Mouse (Mus musculus): ENCODE measurements at regions not wholly inside any gene's neighbourhood (a gene's known extent, or its start where the extent isn't known, plus 50 kb on each side); places are given as distances from the start of the nearest gene placed in this dataset.
"Not testable (repeated sequence)": the region's sequence is repeated elsewhere in the genome, so short reads cannot be mapped to it uniquely, and the experiment has no call there.

GRCm38 (mm10) chr17:61248411-61248810, 1632.7 kb downstream of the Efna5 start:
- TF ChIP-seq CTCF (IDR thresholded peaks at IDR 0.05; ENCODE audit: borderline replicate concordance, insufficient read depth, low read length) (no peak), POLR2A (IDR thresholded peaks at IDR 0.05; ENCODE audit: low read depth, low read length) (no peak)
- no peak overlapping the region for H3K27ac ChIP-seq (ENCODE audit: insufficient read depth, low read length)
- no peak overlapping the region for H3K4me3 ChIP-seq (ENCODE audit: insufficient read depth, low read length)
- H3K4me1 ChIP-seq (ENCODE audit: control insufficient read depth, insufficient read depth, low read length): no peaks in the 10 kb centered on the region

DNA sequence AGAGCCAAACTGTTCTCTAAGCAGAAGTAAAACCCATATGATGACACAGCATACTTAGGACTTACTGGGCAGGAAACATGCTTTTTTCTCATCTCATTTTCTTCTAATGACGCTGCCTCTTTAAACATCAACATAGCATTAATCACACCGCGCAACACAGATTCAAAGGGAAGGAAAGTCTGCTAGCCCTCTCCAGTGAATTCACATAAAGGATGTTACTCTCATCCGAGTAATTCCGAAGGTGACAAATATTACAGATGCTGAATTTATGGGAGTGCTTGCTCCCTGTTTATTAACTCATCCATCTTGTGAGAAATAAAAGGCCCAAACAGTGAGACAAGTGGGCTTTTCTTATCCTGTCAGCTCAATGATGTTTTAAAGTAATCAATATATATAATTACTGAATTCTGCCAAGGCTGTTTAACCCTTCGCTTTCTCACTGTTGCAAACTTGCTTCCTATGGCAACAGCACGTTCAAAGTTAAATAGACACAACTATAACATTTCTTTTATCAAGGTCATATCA, 1663.9 kb downstream of the Efna5 start:
- Histone ChIP-seq H3K27ac (ENCODE audit: insufficient read depth, low read length) (no peak overlapping the region), H3K4me1 (ENCODE audit: control insufficient read depth, insufficient read depth, low read length) (peaks cover 3% of the 10 kb centered on the region; the same call in 1 of the 2 replicates), H3K4me3 (ENCODE audit: insufficient read depth, low read length) (no peak overlapping the region)
- TF ChIP-seq POLR2A (IDR thresholded peaks at IDR 0.05; ENCODE audit: low read depth, low read length) (no peak), CTCF (IDR thresholded peaks at IDR 0.05; ENCODE audit: borderline replicate concordance, insufficient read depth, low read length) (no peak)

GRCm38 (mm10) chr17:61204316-61204715, 1676.8 kb downstream of the Efna5 start:
- H3K4me1 ChIP-seq (ENCODE audit: control insufficient read depth, insufficient read depth, low read length): no peaks in the 10 kb centered on the region
- peak overlapping the region; percentile 87 for H3K27ac ChIP-seq (ENCODE audit: insufficient read depth, low read length)
- H3K4me3 ChIP-seq (ENCODE audit: insufficient read depth, low read length): no peak overlapping the region
- TF ChIP-seq CTCF (IDR thresholded peaks at IDR 0.05; ENCODE audit: borderline replicate concordance, insufficient read depth, low read length): no peak
- TF ChIP-seq POLR2A (IDR thresholded peaks at IDR 0.05; ENCODE audit: low read depth, low read length): no peak

GRCm38 (mm10) chr17:61187880-61188279, 1693.2 kb downstream of the Efna5 start:
- not testable (repeated sequence) for H3K27ac ChIP-seq (ENCODE audit: insufficient read depth, low read length); H3K4me3 ChIP-seq (ENCODE audit: insufficient read depth, low read length); H3K4me1 ChIP-seq (ENCODE audit: control insufficient read depth, insufficient read depth, low read length)

GRCm38 (mm10) chr17:61176586-61176985, 1704.5 kb downstream of the Efna5 start:
- TF ChIP-seq POLR2A (IDR thresholded peaks at IDR 0.05; ENCODE audit: low read depth, low read length): no peak
- TF ChIP-seq CTCF (IDR thresholded peaks at IDR 0.05; ENCODE audit: borderline replicate concordance, insufficient read depth, low read length): no peak
- no peaks in the 10 kb centered on the region for H3K4me1 ChIP-seq (ENCODE audit: control insufficient read depth, insufficient read depth, low read length)
- H3K4me3 ChIP-seq (ENCODE audit: insufficient read depth, low read length): no peak overlapping the region
- H3K27ac ChIP-seq (ENCODE audit: insufficient read depth, low read length): no peak overlapping the region

GRCm38 (mm10) chr17:61159437-61159836, 1721.7 kb downstream of the Efna5 start:
- TF ChIP-seq POLR2A (IDR thresholded peaks at IDR 0.05; ENCODE audit: low read depth, low read length) (no peak), CTCF (IDR thresholded peaks at IDR 0.05; ENCODE audit: borderline replicate concordance, insufficient read depth, low read length) (no peak)

DNA sequence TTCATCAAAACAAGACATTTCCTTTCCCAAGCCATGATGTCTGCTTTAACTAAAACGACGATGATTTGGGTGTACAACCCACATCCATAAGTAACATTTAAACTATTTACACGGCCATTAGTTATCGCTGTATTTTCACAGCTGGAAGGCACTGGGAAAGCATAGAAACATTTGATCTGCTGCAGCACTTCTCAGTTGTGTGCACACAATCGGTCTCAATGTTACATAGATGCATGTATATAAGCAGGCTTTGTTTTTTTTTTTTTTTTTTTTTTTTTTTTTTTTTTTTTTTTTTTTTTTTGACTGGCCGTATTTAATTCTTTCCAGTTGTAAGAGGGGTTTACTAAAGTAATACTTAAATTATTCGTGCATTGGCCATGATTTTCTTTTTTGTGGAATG, 1744.1 kb downstream of the Efna5 start:
- H3K4me3 ChIP-seq (ENCODE audit: insufficient read depth, low read length): no peak overlapping the region
- H3K4me1 ChIP-seq (ENCODE audit: control insufficient read depth, insufficient read depth, low read length): no peaks in the 10 kb centered on the region; the same call in none of the 2 replicates
- no peak overlapping the region for H3K27ac ChIP-seq (ENCODE audit: insufficient read depth, low read length)
- TF ChIP-seq POLR2A (IDR thresholded peaks at IDR 0.05; ENCODE audit: low read depth, low read length) (no peak), CTCF (IDR thresholded peaks at IDR 0.05; ENCODE audit: borderline replicate concordance, insufficient read depth, low read length) (no peak)

More at GRCm38 (mm10) chr17:61159437-61159836, 1721.7 kb downstream of the Efna5 start:
- no peaks in the 10 kb centered on the region for H3K4me1 ChIP-seq (ENCODE audit: control insufficient read depth, insufficient read depth, low read length)
- H3K27ac ChIP-seq (ENCODE audit: insufficient read depth, low read length): no peak overlapping the region
- no peak overlapping the region for H3K4me3 ChIP-seq (ENCODE audit: insufficient read depth, low read length)

- Histone ChIP-seq H3K4me3 (ENCODE audit: insufficient read depth, low read length) (no peak overlapping the region), H3K4me1 (ENCODE audit: control insufficient read depth, insufficient read depth, low read length) (no peaks in the 10 kb centered on the region), H3K27ac (ENCODE audit: insufficient read depth, low read length) (no peak overlapping the region)
- no peak for TF ChIP-seq CTCF (IDR thresholded peaks at IDR 0.05; ENCODE audit: borderline replicate concordance, insufficient read depth, low read length)
- no peak for TF ChIP-seq POLR2A (IDR thresholded peaks at IDR 0.05; ENCODE audit: low read depth, low read length)
Measured at GRCm38 (mm10) chr17:61127767-61128166, 1753.3 kb downstream of the Efna5 start.

DNA sequence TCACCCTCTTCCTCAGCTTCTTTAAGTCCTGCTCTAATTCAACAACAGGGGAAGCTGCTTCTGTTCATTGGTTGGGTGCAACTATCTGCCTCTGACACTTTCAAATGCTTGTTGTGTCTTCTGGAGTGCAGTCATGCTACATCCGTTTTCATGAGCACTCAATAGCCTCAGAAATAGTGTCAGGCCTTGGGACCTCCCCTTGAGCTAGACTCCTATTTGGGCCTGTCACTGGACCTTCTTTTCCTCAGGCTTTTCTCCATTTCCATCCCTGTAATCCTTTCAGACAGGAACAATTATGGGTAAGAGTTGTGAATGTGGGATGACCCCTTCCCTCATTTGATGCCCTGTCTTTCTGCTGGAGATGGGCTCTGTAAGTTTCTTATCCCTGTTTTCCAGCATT, 1774.8 kb downstream of the Efna5 start:
- TF ChIP-seq CTCF (IDR thresholded peaks at IDR 0.05; ENCODE audit: borderline replicate concordance, insufficient read depth, low read length) (no peak), POLR2A (IDR thresholded peaks at IDR 0.05; ENCODE audit: low read depth, low read length) (no peak)
- Histone ChIP-seq H3K4me3 (ENCODE audit: insufficient read depth, low read length) (no peak overlapping the region), H3K4me1 (ENCODE audit: control insufficient read depth, insufficient read depth, low read length) (no peaks in the 10 kb centered on the region), H3K27ac (ENCODE audit: insufficient read depth, low read length) (no peak overlapping the region)

GRCm38 (mm10) chr17:61060450-61060849, 1820.7 kb downstream of the Efna5 start:
- no peak overlapping the region for H3K27ac ChIP-seq (ENCODE audit: insufficient read depth, low read length)
- no peak overlapping the region for H3K4me3 ChIP-seq (ENCODE audit: insufficient read depth, low read length)
- no peak for TF ChIP-seq POLR2A (IDR thresholded peaks at IDR 0.05; ENCODE audit: low read depth, low read length)
- TF ChIP-seq CTCF (IDR thresholded peaks at IDR 0.05; ENCODE audit: borderline replicate concordance, insufficient read depth, low read length): no peak
- H3K4me1 ChIP-seq (ENCODE audit: control insufficient read depth, insufficient read depth, low read length): no peaks in the 10 kb centered on the region

DNA sequence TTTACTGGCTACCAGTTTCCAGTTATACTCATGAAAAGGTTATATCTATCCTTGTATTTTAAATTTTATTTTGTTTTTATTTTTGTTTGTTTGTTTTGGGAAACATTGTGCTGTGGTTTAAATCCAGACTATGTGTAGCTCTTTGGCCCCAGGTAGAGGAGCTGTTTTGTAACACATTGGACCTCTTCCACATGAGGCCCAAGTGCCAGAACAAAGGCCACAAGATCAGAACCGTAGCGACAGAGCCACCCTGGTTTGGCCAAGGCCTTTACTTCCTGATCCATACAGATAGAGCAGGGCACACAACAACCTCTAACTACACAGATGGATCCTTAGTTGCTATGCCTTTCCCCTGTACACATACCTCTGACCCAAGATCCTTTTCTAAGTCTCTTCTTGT, 1822.6 kb downstream of the Efna5 start:
- TF ChIP-seq POLR2A (IDR thresholded peaks at IDR 0.05; ENCODE audit: low read depth, low read length): no peak
- TF ChIP-seq CTCF (IDR thresholded peaks at IDR 0.05; ENCODE audit: borderline replicate concordance, insufficient read depth, low read length): no peak
- H3K27ac ChIP-seq (ENCODE audit: insufficient read depth, low read length): no peak overlapping the region
- H3K4me3 ChIP-seq (ENCODE audit: insufficient read depth, low read length): no peak overlapping the region
- H3K4me1 ChIP-seq (ENCODE audit: control insufficient read depth, insufficient read depth, low read length): no peaks in the 10 kb centered on the region
